Mouse (Mus musculus) heart, adult 9 months (tissue): Measurements from ENCODE around the gene H2-Q6.
"Not testable (repeated sequence)": the region's sequence is repeated elsewhere in the genome, so short reads cannot be mapped to it uniquely, and the experiment has no call there.

Source experiments
- DNase-seq, 2 experiments: peaks; one replicate each; pipeline ENCODE4 v3.0.0; 2022; ENCODE audit warnings: low spot score in 2 of 2

H2-Q6 gene

GRCm38 (mm10) chr17:35434836-35435235 lies 10.2 kb downstream of the H2-Q6 start:
- not testable (repeated sequence) for DNase-seq

DNA sequence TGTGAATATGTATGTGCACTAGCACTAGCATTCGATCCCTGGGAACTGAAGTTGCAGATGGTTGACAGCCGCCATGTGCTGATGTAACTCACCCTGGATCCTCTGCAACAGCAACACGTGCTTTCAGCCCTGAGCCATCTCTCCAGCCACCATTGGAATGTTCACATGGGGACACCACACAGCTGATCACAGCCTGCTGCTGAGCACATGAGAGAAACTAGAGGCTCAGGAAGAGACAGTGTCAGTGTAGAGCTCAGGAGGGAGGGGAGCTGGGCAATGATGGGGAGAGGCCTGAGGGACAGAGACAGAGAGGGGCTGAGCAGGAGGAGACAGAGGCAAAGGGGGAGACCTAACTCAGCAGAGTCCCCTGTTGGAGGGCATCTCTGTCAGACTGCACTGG lies 10.9 kb downstream of the H2-Q6 start:
- DNase-seq = not testable (repeated sequence)

DNA sequence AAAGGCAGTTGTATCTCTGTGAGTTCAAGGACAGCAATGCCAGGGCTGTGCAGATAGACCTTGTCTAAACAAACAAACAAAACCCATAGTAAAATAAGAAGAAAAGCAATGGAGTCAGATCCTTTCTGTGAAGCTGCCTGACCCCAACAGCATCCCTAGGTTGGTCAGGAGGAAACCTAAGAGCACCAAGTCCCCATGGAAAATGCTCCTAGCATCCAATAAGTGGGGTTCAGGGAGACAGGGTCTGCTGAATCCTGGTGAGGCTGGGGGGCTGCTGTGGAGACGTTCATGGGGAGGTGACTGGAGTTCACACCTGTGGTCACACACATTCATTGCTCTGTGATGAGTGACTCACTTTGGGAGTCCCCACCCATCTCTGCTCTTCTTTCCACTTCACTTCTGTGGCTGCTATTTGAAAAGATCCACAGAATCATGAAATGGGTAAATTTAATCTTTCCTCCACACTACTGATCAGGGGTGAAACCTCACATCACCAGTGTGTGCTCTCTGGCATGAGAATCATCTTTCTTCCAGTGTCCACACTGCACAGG lies 12.8 kb downstream of the H2-Q6 start:
- not testable (repeated sequence) for DNase-seq

DNA sequence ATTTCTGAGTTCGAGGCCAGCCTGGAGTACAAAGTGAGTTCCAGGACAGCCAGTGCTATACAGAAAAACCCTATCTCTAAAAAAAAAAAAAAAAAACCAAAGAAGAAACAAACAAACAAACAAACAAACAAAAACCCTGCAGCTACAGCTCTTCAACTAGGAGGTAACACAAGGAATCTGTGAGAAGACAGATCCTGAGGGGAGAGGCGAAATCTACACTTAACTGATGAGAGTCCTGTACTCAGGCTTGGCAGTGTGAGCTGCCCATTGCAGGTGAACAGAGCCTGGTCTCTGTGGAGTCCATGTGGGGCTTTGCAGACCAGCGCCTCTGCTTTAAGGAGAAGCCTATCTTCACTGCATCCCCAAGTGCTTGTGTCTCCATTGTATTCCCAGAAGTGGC lies 13.7 kb downstream of the H2-Q6 start:
- DNase-seq = not testable (repeated sequence)

DNA sequence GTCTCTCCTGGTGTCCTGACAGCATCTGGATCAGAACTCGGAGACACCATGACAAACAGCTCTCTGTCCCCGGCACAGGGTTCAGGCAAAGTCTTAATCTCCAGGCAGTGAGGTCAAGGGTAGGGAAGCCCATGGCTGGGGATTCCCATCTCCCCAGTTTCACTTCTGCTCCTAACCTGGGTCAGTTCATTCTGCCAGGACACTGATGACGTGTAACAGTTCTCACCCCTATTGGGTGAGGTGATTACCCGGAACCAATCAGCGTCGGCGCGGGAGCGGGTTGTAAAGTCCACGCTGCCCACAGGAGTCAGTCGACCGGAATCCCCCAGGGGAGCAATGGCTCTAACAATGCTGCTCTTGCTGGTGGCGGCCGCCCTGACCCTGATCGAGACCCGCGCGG lies 14.2 kb downstream of the H2-Q6 start, which contains the start of gene H2-Q7:
TSS of gene H2-Q7 (plus strand) at position 271 of the 400 bp plus-strand sequence.
- peak; percentile 87 to 93 for DNase-seq

- DNase-seq = not testable (repeated sequence)
Measured at GRCm38 (mm10) chr17:35439295-35439747, 14.7 kb downstream of the H2-Q6 start.

GRCm38 (mm10) chr17:35439925-35440645 lies 15.4 kb downstream of the H2-Q6 start:
- not testable (repeated sequence) for DNase-seq

- not testable (repeated sequence) for DNase-seq
Measured at GRCm38 (mm10) chr17:35442376-35442775, 17.7 kb downstream of the H2-Q6 start.

DNA sequence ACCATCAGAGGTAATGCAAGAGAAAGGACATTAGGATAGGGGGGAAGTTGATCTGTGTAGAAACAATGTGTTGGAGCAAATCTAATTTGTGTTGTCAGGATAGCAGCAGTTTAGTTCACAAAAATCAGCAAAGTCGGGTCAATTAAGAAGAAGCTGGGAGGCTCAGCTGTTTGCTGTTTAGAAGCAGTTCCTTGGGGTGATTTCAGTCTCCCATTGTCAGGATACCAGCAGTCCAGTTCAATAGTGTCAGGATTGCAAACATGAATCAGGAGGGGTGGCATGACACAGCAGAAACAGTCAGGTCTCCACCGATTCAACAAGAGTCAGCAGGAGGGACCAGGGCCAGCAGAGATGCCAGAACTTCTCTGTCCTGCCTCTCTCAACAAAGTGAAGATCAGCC lies 19.9 kb downstream of the H2-Q6 start:
- DNase-seq = not testable (repeated sequence)

DNA sequence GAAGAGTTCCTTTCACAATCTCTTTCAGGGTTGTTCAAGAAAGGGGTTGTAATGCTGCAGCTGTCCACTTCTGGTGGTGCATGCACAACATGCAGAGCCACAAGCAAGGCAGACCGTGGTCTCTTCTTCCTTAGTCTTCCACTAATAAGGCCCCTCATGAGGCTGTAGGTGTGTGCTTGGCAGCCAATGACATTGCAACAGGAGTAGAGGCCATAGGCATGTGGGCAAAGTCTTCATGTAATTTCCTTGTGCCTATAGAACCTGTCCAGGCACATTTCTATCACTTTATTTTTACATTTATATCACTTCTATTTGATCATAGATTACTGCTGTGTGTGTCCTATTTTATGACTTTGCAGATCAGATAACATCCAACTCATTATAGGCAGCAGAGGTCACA lies 33.6 kb downstream of the H2-Q6 start:
- not testable (repeated sequence) for DNase-seq

DNA sequence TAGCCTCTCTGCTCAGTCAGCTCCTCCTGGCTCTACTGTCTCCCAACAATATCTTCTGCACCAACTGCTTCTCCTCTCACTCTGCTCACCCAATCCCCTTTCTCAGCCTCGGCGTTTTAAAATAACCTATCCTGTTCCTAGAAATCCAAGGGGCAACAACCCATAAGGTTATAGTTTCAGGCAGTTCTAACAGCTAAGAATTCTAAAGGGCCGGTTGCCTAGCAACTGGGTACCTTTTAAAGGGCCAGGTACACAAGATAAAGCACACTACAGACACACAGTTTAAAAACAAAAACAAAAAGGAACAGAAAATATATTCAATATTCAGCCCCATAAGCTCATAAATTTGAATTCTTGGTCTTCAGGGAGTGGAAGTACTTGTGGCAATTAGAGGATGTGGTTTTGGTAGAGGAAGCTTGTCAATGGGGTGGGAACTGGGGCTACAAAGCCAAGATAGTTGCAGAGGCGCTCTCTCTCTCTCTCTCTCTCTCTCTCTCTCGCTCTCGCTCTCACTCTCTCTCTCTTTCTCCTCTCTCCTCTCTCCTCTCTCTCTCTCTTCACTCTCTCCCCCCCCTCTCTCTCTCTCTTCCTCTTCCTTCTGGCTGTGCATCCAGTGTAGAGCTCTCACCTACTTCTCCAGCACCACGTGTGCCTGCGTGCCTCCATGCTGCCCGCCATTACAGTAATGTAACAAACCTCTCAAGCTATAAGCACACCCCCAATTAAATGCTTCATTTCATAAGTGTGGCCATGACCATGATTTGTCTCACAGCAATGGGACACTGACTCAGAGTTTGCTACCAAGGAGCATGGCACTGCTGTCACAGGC lies 36.1 kb downstream of the H2-Q6 start:
- DNase-seq = not testable (repeated sequence)

DNA sequence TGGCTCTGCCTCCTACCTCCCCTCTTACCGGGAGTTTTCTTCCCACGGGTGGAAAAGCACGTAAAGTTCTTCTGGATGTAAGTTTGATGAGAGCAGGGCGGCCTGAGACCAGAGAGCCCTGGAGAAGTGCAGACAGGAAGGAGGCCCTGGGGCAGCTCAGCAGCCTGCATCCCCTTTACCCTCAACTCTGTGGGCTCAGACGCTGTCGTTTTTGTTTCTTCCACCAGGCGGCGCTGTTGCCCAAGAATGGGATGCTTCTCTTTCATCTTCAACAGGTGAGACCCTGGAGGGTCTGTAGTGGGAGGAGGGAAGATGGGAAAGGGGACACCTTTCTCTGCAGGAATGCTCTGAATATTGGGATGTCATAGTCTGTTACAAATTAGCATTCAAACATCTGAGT lies 41.0 kb downstream of the H2-Q6 start:
- not testable (repeated sequence) for DNase-seq

GRCm38 (mm10) chr17:35468936-35469335 lies 44.3 kb downstream of the H2-Q6 start:
- DNase-seq = not testable (repeated sequence)

DNA sequence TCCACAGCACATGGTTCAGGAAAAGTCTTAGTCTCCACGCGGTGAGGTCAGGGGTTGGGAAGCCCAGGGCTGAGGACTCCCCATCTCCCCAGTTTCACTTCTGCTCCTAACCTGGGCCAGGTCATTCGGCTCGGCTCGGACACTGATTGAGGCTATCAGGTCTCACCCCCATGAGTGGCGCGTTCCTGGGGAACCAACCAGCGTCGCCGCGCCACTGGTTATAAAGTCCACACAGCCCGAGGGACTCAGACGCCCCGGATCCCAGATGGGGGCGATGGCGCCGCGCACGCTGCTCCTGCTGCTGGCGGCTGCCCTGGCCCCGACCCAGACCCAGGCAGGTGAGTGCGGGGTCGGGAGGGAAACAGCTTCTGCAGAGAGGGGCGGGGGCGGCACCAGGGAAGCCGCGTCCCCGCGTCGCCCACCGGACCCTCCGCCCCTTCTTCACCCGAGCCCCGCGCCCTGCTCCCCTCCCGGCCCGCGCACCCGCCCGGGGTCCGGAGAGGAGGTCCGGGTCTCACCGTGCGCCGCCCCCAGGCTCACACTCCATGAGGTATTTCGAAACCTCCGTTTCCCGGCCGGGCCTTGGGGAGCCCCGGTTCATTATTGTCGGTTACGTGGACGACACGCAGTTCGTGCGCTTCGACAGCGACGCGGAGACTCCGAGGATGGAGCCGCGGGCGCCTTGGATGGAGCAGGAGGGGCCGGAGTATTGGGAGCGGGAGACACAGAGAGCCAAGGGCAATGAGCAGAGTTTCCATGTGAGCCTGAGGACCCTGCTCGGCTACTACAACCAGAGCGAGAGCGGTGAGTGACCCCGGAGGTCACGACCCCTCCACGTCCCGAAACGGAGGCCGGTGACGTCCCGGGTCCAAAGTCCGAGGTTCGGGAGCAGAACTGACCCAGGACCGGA lies 45.4 kb downstream of the H2-Q6 start, which contains the start of gene H2-Q10:
TSS of gene H2-Q10 (plus strand) at position 248 of the 910 bp plus-strand sequence.
- no peak for DNase-seq
